Mouse (Mus musculus): ENCODE measurements around the gene Fam19a3. TPM values are rescaled to one million over a fixed set of nuclear protein-coding genes. Genes with fewer than 3 reads are reported as not detected.
"Not testable (repeated sequence)": the region's sequence is repeated elsewhere in the genome, so short reads cannot be mapped to it uniquely, and the experiment has no call there.

The Fam19a3 gene
- polyA plus RNA-seq, 1 experiment from 2014 or later: 0.18 TPM

DNA sequence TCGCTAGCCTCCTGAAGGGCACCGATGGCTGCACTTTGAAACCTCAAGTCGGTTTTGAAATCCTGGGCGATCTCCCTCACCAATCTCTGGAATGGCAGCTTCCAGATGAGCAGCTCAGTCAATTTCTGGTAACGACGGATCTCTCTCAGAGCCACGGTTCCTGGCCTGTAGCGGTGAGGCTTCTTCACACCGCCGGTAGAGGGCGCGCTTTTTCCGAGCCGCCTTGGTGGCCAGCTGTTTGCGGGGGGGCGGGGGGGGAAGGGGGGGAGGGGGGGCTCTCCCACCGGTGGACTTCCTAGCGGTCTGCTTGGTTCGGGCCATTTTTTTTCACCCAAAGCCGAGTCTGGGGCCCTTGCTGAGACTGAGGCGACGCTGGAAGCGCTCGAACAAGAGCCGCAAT is 28.8 kb downstream of the Fam19a3 start:
- peak overlapping the region; percentile 42 for H3K4me2 ChIP-seq (replicated peaks)
- not testable (repeated sequence) for ATAC-seq (ENCODE audit: insufficient number of reproducible peaks, insufficient read depth, low FRiP score, low TSS enrichment); H3K4me3 ChIP-seq; H3K27me3 ChIP-seq; H3K4me1 ChIP-seq; H3K9ac ChIP-seq; H3K27ac ChIP-seq; H3K36me3 ChIP-seq; H3K9me3 ChIP-seq
- 14% methylated on average over 22 of the region's 25 CpGs for WGBS

GRCm38 (mm10) chr3:104743864-104744263 is 37.8 kb downstream of the Fam19a3 start:
- Histone ChIP-seq H3K4me2 (replicated peaks) (no peak overlapping the region), H3K9me3 (no peaks in the 10 kb centered on the region), H3K9ac (no peak overlapping the region), H3K4me3 (no peak overlapping the region), H3K4me1 (no peaks in the 10 kb centered on the region), H3K27ac (no peak overlapping the region), H3K36me3 (no peaks in the 10 kb centered on the region), H3K27me3 (no peaks in the 10 kb centered on the region)
- ATAC-seq (ENCODE audit: insufficient number of reproducible peaks, insufficient read depth, low FRiP score, low TSS enrichment): no peak
- 78% methylated on average over 1 of the region's 1 CpGs for WGBS

GRCm38 (mm10) chr3:104743161-104743560 is 38.5 kb downstream of the Fam19a3 start:
- Histone ChIP-seq H3K27ac (no peak overlapping the region), H3K4me3 (no peak overlapping the region), H3K9ac (no peak overlapping the region), H3K27me3 (no peaks in the 10 kb centered on the region), H3K4me1 (no peaks in the 10 kb centered on the region), H3K9me3 (no peaks in the 10 kb centered on the region), H3K4me2 (replicated peaks) (no peak overlapping the region), H3K36me3 (no peaks in the 10 kb centered on the region)
- 48% methylated on average over 1 of the region's 1 CpGs for WGBS
- ATAC-seq (ENCODE audit: insufficient number of reproducible peaks, insufficient read depth, low FRiP score, low TSS enrichment): no peak

DNA sequence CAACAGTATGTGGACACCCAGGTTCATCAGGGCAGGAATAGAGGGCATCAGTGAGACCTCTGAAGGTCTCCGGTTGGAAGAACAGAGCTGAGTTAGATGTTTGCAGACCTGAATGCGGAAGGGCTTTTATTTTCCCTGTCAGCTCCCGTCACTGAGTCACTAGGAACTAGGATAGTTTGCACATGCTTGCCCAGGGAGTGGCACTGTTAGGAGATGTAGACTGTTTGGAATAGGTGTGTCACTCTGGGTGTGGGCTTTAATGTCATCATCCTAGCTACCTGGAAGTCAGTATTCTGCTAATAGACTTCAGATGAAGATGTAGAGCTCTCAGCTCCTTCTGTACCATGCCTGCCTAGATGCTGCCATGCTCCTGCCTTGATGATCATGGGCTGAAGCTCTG is 39.7 kb downstream of the Fam19a3 start:
- Histone ChIP-seq H3K9ac (no peak overlapping the region), H3K27ac (no peak overlapping the region), H3K36me3 (no peaks in the 10 kb centered on the region), H3K27me3 (no peaks in the 10 kb centered on the region), H3K4me2 (replicated peaks) (no peak overlapping the region), H3K9me3 (no peaks in the 10 kb centered on the region), H3K4me1 (no peaks in the 10 kb centered on the region), H3K4me3 (no peak overlapping the region)
- no peak for ATAC-seq (ENCODE audit: insufficient number of reproducible peaks, insufficient read depth, low FRiP score, low TSS enrichment)
- WGBS: 94% methylated on average over 3 of the region's 3 CpGs

GRCm38 (mm10) chr3:104734654-104735053 is 47.0 kb downstream of the Fam19a3 start:
- Histone ChIP-seq H3K27me3 (no peaks in the 10 kb centered on the region), H3K27ac (no peak overlapping the region), H3K36me3 (no peaks in the 10 kb centered on the region), H3K4me2 (replicated peaks) (no peak overlapping the region), H3K9ac (no peak overlapping the region), H3K4me3 (no peak overlapping the region), H3K4me1 (no peaks in the 10 kb centered on the region), H3K9me3 (no peaks in the 10 kb centered on the region)
- WGBS: 47% methylated on average over 7 of the region's 7 CpGs
- no peak for ATAC-seq (ENCODE audit: insufficient number of reproducible peaks, insufficient read depth, low FRiP score, low TSS enrichment)

GRCm38 (mm10) chr3:104732907-104733306 is 48.7 kb downstream of the Fam19a3 start:
- WGBS: 34% methylated on average over 3 of the region's 3 CpGs
- ATAC-seq (ENCODE audit: insufficient number of reproducible peaks, insufficient read depth, low FRiP score, low TSS enrichment): no peak
- Histone ChIP-seq H3K4me1 (no peaks in the 10 kb centered on the region), H3K36me3 (no peaks in the 10 kb centered on the region), H3K27me3 (no peaks in the 10 kb centered on the region), H3K4me3 (no peak overlapping the region), H3K9ac (no peak overlapping the region), H3K27ac (no peak overlapping the region), H3K4me2 (replicated peaks) (no peak overlapping the region), H3K9me3 (no peaks in the 10 kb centered on the region)

DNA sequence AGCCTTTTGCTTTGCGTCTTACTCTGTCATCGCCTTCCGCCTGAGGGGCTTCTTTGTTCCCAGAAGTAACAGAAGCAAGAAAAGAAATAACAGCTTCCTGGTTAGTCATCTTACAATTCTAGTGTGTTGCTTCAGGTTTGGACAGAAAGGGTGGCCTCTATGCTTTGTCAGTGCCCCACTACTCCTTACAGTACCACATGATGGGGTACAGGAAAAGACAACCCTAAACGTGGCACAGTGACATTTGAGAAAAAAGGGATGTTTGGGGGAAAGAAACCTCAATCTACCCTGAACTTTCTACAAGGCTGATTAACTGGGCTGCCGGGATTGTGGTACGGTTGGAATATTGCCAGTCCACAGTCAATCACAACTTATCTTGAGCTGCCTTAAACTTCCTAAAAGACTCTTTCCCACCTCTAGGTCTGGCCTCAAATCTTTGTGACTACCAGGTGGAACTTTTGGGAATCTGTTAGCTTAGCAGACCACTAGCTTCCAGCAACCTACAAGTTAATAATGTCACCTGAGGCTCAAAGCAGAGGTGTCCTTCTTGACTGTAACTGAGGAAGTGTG is 52.3 kb downstream of the Fam19a3 start:
- Histone ChIP-seq H3K36me3 (no peaks in the 10 kb centered on the region), H3K4me3 (no peak overlapping the region), H3K9me3 (no peaks in the 10 kb centered on the region), H3K27me3 (no peaks in the 10 kb centered on the region), H3K27ac (no peak overlapping the region), H3K4me1 (no peaks in the 10 kb centered on the region), H3K9ac (no peak overlapping the region), H3K4me2 (replicated peaks) (no peak overlapping the region)
- WGBS: 75% methylated on average over 6 of the region's 6 CpGs
- ATAC-seq (ENCODE audit: insufficient number of reproducible peaks, insufficient read depth, low FRiP score, low TSS enrichment): no peak

Other genes with a start within 250 kb of the Fam19a3 start
- 30.8 and 35.7 TPM in 2 replicates for gene Slc16a1, start 143.2 kb downstream of the Fam19a3 start, polyA plus RNA-seq (2016; fragmentation: Nextera tagmentation; extraction: Ambion mirVana)
- gene Ppm1j, start 784 bp downstream of the Fam19a3 start, polyA plus RNA-seq (2016; fragmentation: Nextera tagmentation; extraction: Ambion mirVana): 3.5 and 3.9 TPM in 2 replicates
- gene Rhoc, start 6.5 kb upstream of the Fam19a3 start, polyA plus RNA-seq (2016; fragmentation: Nextera tagmentation; extraction: Ambion mirVana): 156 and 157 TPM in 2 replicates
- gene Mov10, start 36.7 kb upstream of the Fam19a3 start, polyA plus RNA-seq (2016; fragmentation: Nextera tagmentation; extraction: Ambion mirVana): 70.8 and 73.8 TPM in 2 replicates
- gene St7l, start 82.2 kb upstream of the Fam19a3 start, polyA plus RNA-seq (2016; fragmentation: Nextera tagmentation; extraction: Ambion mirVana): 39.4 and 40.4 TPM in 2 replicates
- gene Capza1, start 82.7 kb upstream of the Fam19a3 start, polyA plus RNA-seq (2016; fragmentation: Nextera tagmentation; extraction: Ambion mirVana): 188 and 190 TPM in 2 replicates
- 1.2 and 1.3 TPM in 2 replicates for gene Wnt2b, start 180.1 kb upstream of the Fam19a3 start, polyA plus RNA-seq (2016; fragmentation: Nextera tagmentation; extraction: Ambion mirVana)

Measured in embryonic facial prominence, embryonic 12.5 days (tissue).